Mouse (Mus musculus): Measurements from ENCODE around the gene Fsd1l. TPM values are rescaled to one million over a fixed set of nuclear protein-coding genes. Genes with fewer than 3 reads are reported as not detected.

Gene Fsd1l
- polyA plus RNA-seq, 1 experiment from 2014 or later: 5.4 TPM

DNA sequence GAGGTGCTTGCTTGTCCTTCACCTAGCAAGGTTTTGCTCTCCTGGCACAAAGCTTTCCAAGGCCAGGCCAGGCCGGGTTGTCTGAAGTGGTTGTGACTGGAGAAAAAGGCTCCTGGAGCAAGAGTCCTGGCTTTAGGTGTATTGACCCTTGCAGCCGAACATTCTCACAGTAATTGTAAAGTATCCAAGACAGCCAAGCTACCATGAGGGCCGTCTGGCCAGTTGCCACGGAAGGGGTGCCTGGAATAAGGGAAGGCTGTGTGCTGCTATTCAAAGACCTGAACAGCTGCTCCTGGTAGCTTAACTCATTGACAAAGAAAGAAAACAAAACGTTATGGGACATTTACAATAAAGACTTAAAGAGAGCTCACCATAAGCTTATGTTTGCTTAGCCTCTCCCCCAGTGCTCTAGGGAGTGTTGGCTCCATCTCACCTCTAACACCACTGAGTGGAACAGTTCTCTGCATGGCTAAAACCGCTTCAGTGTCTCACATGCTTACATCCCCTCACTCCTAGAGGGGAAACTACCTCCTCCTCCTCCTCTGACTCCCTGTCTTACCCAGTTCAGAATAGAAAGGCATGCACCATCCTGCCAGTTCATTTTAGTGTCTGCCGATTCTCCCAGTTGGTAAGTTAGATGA is 6.1 kb downstream of the Fsd1l start:
- Histone ChIP-seq H3K4me1 (replicated peaks; ENCODE audit: control insufficient read depth, insufficient read depth, low read length) (no peaks in the 10 kb centered on the region), H3K27me3 (replicated peaks; ENCODE audit: control insufficient read depth, insufficient read depth, low read length) (no peaks in the 10 kb centered on the region), H3K9me3 (ENCODE audit: control insufficient read depth) (no peaks in the 10 kb centered on the region), H3K4me3 (ENCODE audit: low read depth, low read length) (no peak overlapping the region), H3K27ac (ENCODE audit: low read depth, low read length) (no peak overlapping the region), H3K36me3 (ENCODE audit: control insufficient read depth, insufficient read depth) (no peaks in the 10 kb centered on the region), H3K4me2 (replicated peaks; ENCODE audit: low read depth) (no peak overlapping the region), H3K9ac (ENCODE audit: low read depth, low read length) (no peak overlapping the region)
- TF ChIP-seq CTCF (IDR thresholded peaks at IDR 0.05; ENCODE audit: low read depth): no peak
- no peak for ATAC-seq
- WGBS: 55% methylated on average over 7 of the region's 7 CpGs

- no peak overlapping the region for H3K4me3 ChIP-seq (ENCODE audit: low read depth, low read length)
- no peaks in the 10 kb centered on the region for H3K27me3 ChIP-seq (replicated peaks; ENCODE audit: control insufficient read depth, insufficient read depth, low read length)
- H3K4me1 ChIP-seq (replicated peaks; ENCODE audit: control insufficient read depth, insufficient read depth, low read length): no peaks in the 10 kb centered on the region
- H3K9ac ChIP-seq (ENCODE audit: low read depth, low read length): no peak overlapping the region
- 78% methylated on average over 7 of the region's 7 CpGs for WGBS
- no peak overlapping the region for H3K27ac ChIP-seq (ENCODE audit: low read depth, low read length)
- H3K36me3 ChIP-seq (ENCODE audit: control insufficient read depth, insufficient read depth): no peaks in the 10 kb centered on the region
- no peak for ATAC-seq
- no peak overlapping the region for H3K4me2 ChIP-seq (replicated peaks; ENCODE audit: low read depth)
- no peaks in the 10 kb centered on the region for H3K9me3 ChIP-seq (ENCODE audit: control insufficient read depth)
- TF ChIP-seq CTCF (IDR thresholded peaks at IDR 0.05; ENCODE audit: low read depth): no peak
Measured at GRCm38 (mm10) chr4:53638549-53639123, 7.4 kb downstream of the Fsd1l start.

- no peak overlapping the region for H3K4me3 ChIP-seq (ENCODE audit: low read depth, low read length)
Measured at GRCm38 (mm10) chr4:53658029-53658428, 26.8 kb downstream of the Fsd1l start.

DNA sequence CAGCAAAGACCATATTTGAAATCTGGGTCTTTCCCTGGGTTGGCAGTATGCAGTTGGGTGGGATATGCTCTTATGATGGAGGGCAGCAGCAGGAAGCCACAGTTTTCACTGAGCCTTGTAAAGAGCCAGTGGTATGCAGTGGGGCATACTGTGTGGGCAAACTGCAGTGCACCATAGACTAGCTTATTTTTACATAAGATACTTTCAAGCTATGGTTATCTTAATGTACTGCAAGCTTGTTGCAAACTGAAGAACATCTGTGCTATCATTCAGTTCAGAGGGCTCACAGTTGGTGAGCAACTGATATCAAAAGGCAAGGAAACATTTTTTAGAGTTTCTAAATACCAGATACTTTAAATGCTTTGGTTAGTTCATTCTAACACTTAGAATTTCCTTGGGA is 29.4 kb downstream of the Fsd1l start:
- H3K4me2 ChIP-seq (replicated peaks; ENCODE audit: low read depth): no peak overlapping the region
- TF ChIP-seq CTCF (IDR thresholded peaks at IDR 0.05; ENCODE audit: low read depth): no peak
- H3K36me3 ChIP-seq (ENCODE audit: control insufficient read depth, insufficient read depth): peaks cover 13% of the 10 kb centered on the region; the same call in 1 of the 2 replicates
- no peaks in the 10 kb centered on the region for H3K27me3 ChIP-seq (replicated peaks; ENCODE audit: control insufficient read depth, insufficient read depth, low read length)
- no peak overlapping the region for H3K4me3 ChIP-seq (ENCODE audit: low read depth, low read length)
- no peak overlapping the region for H3K27ac ChIP-seq (ENCODE audit: low read depth, low read length)
- no peak for ATAC-seq
- no peaks in the 10 kb centered on the region for H3K4me1 ChIP-seq (replicated peaks; ENCODE audit: control insufficient read depth, insufficient read depth, low read length)
- no peaks in the 10 kb centered on the region for H3K9me3 ChIP-seq (ENCODE audit: control insufficient read depth)
- H3K9ac ChIP-seq (ENCODE audit: low read depth, low read length): no peak overlapping the region

More at GRCm38 (mm10) chr4:53658029-53658428, 26.8 kb downstream of the Fsd1l start:
- Histone ChIP-seq H3K4me2 (replicated peaks; ENCODE audit: low read depth) (no peak overlapping the region), H3K27ac (ENCODE audit: low read depth, low read length) (no peak overlapping the region), H3K4me1 (replicated peaks; ENCODE audit: control insufficient read depth, insufficient read depth, low read length) (no peaks in the 10 kb centered on the region), H3K9ac (ENCODE audit: low read depth, low read length) (no peak overlapping the region), H3K27me3 (replicated peaks; ENCODE audit: control insufficient read depth, insufficient read depth, low read length) (no peaks in the 10 kb centered on the region), H3K36me3 (ENCODE audit: control insufficient read depth, insufficient read depth) (peaks cover 9% of the 10 kb centered on the region; the same call in 1 of the 2 replicates), H3K9me3 (ENCODE audit: control insufficient read depth) (no peaks in the 10 kb centered on the region)
- no peak for ATAC-seq
- TF ChIP-seq CTCF (IDR thresholded peaks at IDR 0.05; ENCODE audit: low read depth): no peak
- 54% methylated on average over 3 of the region's 3 CpGs for WGBS

DNA sequence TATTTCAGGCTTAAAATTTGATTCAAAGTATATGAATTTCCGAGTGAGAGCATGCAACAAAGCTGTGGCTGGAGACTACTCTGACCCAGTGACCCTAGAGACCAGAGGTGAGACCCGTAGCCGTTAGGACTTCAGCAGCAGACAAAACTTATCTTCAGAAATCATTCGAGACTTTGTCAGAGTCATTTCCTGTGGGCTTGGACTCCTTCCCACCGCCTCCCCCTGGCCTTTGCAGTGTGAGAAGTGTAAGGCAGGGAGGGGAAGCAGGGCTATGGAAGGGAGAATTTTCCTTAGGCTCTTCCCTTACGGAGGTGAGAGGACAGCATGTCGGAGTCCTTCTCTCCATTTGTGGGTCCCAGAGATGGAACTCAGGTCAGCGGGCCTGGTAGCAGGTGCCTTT is 50.8 kb downstream of the Fsd1l start:
- Histone ChIP-seq H3K4me2 (replicated peaks; ENCODE audit: low read depth) (no peak overlapping the region), H3K27ac (ENCODE audit: low read depth, low read length) (no peak overlapping the region), H3K4me1 (replicated peaks; ENCODE audit: control insufficient read depth, insufficient read depth, low read length) (no peaks in the 10 kb centered on the region), H3K9me3 (ENCODE audit: control insufficient read depth) (no peaks in the 10 kb centered on the region), H3K27me3 (replicated peaks; ENCODE audit: control insufficient read depth, insufficient read depth, low read length) (no peaks in the 10 kb centered on the region), H3K36me3 (ENCODE audit: control insufficient read depth, insufficient read depth) (peaks cover 5% of the 10 kb centered on the region), H3K9ac (ENCODE audit: low read depth, low read length) (no peak overlapping the region), H3K4me3 (ENCODE audit: low read depth, low read length) (no peak overlapping the region)
- WGBS: 82% methylated on average over 8 of the region's 8 CpGs
- no peak for TF ChIP-seq CTCF (IDR thresholded peaks at IDR 0.05; ENCODE audit: low read depth)
- ATAC-seq: no peak

DNA sequence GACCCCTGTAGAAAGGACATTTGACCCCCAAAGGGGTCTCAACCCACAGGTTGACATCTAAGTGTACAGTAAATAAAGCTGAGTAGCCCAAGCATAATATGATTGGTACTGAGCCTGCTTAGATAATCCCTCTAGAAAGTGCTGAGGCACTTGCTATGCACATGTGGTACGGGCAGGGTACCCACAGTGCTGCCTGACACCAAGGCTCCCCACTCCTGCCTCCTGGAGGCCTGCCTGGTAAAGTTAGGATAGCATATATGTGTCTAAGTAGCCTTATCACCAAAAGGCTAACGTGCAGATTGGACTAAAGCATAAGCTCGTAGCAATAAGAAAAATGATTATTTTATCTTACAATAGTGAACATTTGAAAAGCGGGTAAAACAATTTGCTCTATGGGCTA is 57.7 kb downstream of the Fsd1l start:
- no peak for TF ChIP-seq CTCF (IDR thresholded peaks at IDR 0.05; ENCODE audit: low read depth)
- no peak overlapping the region for H3K9ac ChIP-seq (ENCODE audit: low read depth, low read length)
- no peak overlapping the region for H3K4me3 ChIP-seq (ENCODE audit: low read depth, low read length)
- H3K4me2 ChIP-seq (replicated peaks; ENCODE audit: low read depth): no peak overlapping the region
- no peak overlapping the region for H3K27ac ChIP-seq (ENCODE audit: low read depth, low read length)
- ATAC-seq: no peak
- WGBS: 84% methylated on average over 4 of the region's 4 CpGs
- no peaks in the 10 kb centered on the region; the same call in 1 of the 2 replicates for H3K36me3 ChIP-seq (ENCODE audit: control insufficient read depth, insufficient read depth)
- no peaks in the 10 kb centered on the region for H3K9me3 ChIP-seq (ENCODE audit: control insufficient read depth)
- no peaks in the 10 kb centered on the region for H3K27me3 ChIP-seq (replicated peaks; ENCODE audit: control insufficient read depth, insufficient read depth, low read length)
- H3K4me1 ChIP-seq (replicated peaks; ENCODE audit: control insufficient read depth, insufficient read depth, low read length): no peaks in the 10 kb centered on the region

Data from intestine, postnatal 0 days (tissue).